Mouse (Mus musculus) CD4-positive, CD25-positive, alpha-beta regulatory T cell, adult 4 months (primary cell): Measurements from ENCODE around the gene Mea1. TPM values are rescaled to one million over a fixed set of nuclear protein-coding genes. Genes with fewer than 3 reads are reported as not detected.

Experiments used
- ATAC-seq: one replicate; pipeline ENCODE4 v1.8.0; 2017
- polyA plus RNA-seq, 2 experiments: library from polyadenylated mRNA; unstranded; fragments of 100-300 nt; shearing (Covaris generic); gene quantifications; one replicate each; pipeline ENCODE4 v1.2.1; 2017

Gene Mea1
- polyA plus RNA-seq, 2 experiments from 2014 or later, result 185 to 202 TPM

DNA sequence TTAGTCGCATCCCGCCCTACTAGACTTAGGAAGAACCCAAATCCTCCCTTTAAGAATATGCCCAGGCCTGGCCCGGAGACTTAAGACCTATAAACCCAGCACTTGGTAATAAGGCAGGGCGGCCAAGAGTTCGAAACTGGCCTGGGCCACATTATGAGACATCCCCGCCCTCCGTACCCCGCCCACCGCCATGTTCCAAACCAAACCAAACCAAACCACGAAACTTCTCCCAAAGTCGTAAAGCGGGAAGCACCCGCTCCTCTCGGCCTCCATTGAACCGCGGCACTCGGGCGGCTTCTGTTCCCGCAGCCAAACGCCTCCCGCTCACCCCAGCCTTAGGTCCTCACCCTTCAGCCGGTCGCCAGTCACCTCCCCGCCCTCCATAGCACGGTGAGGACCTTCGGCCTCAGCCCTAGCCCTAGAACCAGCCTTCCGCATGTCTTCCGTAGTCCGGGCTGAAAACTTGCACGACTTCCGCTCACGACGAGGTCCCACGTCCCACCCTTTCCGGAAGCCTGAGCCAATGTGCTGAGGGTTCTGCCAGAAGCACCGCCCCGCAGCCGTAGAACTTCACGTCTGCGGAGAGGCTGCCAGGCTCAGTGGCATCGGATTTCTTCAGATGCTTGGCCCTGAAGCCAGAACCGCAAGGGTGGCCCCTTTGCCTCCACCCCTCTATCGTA, 4.6 kb upstream of the Mea1 start, which contains the start of gene Rrp36:
Rrp36 (minus strand) TSS at position 503 of the 680 bp plus-strand sequence.
- peak; percentile 100 for ATAC-seq

DNA sequence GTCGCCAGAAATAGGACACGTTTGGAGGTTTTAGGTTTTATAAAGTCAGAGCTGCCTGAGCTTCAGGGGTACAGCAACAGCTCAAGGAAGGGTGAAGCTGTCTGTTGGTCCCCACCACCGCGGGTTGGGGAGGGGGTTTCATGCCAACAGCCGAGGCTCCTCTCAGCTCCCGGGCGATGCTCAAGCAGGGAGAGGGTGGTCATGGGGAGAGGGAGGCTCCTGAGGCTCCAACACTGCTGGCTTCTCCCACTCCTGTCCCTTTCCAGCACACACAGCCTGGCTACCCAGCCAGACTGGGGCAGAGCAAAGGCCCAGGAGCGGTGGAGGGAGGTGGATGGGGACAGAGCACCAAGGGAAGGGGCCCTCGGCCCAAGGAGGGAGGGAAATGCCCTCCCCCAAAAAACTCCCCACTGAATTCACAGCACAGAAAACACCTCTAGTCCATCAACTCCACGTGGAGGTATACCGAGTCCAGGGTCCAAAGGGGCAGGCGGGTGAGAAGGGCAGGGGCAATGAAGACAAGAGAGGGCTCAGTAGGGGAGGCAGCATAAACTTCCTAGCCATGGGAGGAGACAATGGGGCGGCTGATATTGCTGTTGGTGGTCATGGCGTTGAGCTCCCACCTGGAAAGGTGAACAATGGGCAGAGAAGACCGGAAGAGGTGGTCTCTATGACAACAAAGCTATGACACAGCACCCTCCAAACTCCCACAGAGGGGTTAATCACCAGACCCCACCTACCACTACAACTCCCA, 3.9 kb upstream of the Mea1 start:
- ATAC-seq, result peak; percentile 36

GRCm38 (mm10) chr17:46678911-46679310, 318 bp downstream of the Mea1 start:
- ATAC-seq, result no peak

- no peak for ATAC-seq
These were observed 1.5 kb downstream of the Mea1 start for GRCm38 (mm10) chr17:46679843-46680759.

DNA sequence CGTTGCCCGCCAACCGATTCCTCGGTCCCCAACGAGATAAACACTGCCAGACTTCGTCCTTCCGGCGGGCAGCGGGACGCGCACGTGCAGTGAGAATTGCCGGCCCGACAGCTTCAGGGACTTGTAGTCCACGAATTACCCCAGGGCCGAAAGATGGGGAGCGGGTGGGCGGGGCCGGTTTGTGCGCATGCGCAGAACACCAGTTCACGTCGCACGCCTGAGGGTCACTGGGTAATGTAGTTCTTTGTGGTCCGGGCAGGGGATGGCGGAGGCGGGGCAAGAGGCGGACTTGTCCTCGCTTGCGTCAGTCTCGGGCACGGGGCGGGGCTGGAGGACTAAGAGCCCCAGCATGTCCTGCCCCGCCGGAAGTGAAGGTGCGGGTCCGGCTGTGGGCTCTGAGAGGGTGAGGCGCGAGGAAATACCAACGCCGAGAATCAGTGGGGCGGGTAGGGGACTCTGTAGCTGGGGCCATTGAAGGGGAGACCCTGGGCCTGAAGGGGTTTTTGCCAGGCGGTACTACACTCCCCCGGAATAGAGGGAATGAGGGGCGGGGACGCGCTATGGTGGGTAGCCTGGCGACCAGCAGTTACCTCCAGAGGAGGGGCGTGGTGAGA, 2.3 kb downstream of the Mea1 start, which contains the start of gene Klhdc3:
Klhdc3 (minus strand) TSS at position 155 of the 614 bp plus-strand sequence.
- peak; percentile 99 for ATAC-seq

- no peak for ATAC-seq
These were observed 3.0 kb downstream of the Mea1 start for GRCm38 (mm10) chr17:46681466-46682118.

GRCm38 (mm10) chr17:46682654-46683389, 4.2 kb downstream of the Mea1 start:
- no peak for ATAC-seq

GRCm38 (mm10) chr17:46685913-46686312, 7.3 kb downstream of the Mea1 start:
- peak; percentile 89 for ATAC-seq

- ATAC-seq, result no peak
These were observed 12.1 kb downstream of the Mea1 start for GRCm38 (mm10) chr17:46690665-46691064.

DNA sequence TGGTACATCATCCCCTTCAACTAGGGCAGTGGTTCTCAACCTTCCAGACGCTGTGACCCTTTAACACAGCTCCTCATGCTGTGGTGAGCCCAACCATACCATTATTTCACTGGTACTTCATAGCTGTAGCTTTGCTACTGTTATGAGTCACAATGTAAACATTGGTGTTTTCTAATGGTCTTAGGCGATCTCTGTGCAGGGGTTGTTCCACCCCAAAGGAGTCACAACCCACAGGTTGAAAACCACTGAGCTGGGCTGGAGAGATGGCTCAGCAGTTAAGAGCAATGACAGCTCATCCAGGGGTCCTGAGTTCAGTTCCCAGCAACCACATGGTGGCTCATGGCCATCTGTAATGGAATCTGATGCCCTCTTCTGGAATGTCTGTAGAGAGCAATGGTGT, 12.8 kb downstream of the Mea1 start:
- ATAC-seq, result no peak

- no peak for ATAC-seq
These were observed 16.0 kb downstream of the Mea1 start for GRCm38 (mm10) chr17:46694517-46695063.

- ATAC-seq, result no peak
These were observed 19.9 kb downstream of the Mea1 start for GRCm38 (mm10) chr17:46698515-46698914.

- no peak for ATAC-seq
These were observed 20.7 kb downstream of the Mea1 start for GRCm38 (mm10) chr17:46699245-46699644.

DNA sequence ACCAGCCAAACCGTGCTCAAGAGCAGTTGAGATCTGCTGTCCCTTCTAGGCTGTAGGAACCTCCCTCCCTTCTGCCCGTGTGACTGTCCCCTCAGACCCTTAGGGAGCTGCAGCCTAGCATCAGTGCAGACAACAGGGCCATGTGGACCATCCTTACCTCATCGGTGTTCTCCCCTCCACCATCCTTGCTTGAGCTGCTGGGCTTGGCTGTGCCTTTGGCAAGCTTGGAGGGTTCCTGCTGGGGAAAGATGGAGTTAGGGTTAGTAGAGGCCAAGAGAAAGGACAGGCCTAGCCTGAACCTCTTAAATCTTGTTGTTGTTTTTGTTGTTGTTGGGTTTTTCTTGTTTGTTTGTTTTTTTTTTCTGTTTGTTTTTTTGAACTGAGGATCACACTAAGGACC, 21.3 kb downstream of the Mea1 start:
- ATAC-seq, result no peak

- ATAC-seq, result no peak
These were observed 22.9 kb downstream of the Mea1 start for GRCm38 (mm10) chr17:46701489-46701888.

DNA sequence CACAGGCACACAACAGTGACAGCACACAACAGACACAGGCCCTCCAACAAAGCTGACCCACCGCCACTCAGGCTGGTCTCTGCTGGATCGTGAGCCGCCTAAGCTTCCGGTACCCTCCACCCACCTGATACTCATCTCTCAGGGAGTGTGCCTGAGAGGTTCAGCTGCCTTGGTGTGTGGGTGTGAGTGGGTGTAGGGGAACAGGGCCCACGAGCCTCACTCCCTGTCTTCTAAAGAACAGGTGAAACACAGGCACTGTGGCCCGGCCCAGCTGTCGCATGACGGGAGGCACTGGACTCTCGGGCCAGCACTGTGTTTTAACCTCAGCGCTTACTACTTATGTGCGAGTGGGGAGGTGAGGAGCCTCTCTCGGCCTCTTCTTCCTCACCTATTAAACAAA, 23.5 kb downstream of the Mea1 start:
- no peak for ATAC-seq

GRCm38 (mm10) chr17:46702506-46702905, 23.9 kb downstream of the Mea1 start:
- ATAC-seq, result no peak

DNA sequence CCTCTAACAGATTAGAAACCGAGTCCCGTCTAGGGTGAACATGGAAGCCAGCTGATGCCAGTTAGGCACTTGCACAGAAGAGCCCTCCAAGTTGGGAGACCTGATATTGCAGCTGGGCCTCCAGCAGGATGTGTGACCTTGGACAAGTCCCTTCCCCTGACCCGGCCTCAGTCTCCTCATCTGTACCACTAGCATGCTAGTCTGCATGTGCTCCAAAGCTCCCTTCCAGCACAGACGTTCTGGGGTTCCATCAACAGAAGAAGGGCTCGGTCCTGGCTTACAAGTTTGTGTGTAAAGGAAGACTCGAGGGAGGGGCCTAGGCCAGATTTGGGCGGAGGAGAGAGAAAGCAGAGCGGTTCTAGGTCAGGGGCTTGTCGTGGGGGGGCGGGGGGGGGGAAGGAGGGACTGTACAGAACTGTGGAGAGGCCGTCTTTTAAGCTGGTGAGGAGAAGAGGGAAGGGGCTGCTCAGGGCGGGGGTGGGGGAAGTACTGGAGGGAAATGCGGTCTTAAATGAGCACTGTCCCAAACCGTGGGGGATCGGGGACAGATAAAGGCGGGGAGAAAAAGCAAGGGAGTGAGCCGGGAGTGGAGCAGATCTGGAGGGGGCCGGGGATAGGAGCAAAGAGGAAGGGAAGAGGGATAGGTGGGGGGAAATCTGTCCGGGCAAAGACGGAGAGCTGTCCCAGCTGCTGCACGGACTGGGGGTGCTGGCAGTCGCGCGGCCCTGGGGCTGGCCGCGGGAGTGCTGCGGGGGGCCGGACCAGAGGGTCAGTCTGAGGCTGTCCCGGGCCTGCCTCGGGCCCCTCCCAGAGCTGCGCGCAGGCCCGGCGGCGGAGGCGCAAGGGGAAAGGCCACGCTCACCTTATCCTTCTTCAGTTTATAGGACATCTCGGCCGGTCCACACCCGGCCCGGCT, 25.6 kb downstream of the Mea1 start:
- no peak for ATAC-seq
